Comparison of ENCODE assay signal across 29 mouse cellular contexts in the genomic region with DNA sequence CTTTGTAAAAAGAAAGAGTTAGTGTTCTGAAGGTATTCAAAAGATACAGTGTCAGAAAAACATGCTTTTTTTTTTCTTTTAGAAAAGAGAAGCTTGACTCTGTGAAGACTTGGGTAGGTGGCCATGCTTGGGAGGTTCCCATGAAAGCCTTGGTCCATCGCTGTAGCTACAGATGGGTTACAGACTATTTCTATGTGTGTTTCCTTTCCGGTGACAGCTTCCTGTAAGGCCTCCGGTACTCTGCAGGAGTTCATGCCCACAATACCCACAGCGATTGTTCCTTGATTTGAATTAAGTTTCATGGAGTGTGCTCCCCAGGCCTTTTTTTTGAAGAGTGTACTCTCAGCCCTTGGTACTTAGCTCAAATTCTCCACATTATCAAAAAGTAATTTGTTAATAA.
DNase-seq lines count a peak whose midpoint lies in the region; ATAC-seq and TF ChIP-seq lines count a peak whose summit lies in the region.
"Had no signal": no experiment of that assay in that cellular context is flagged by ENCODE, and none has a peak within 500 bp of the region (broad histone marks: within the 10 kb centered on the region; RNA-seq: fewer than 3 reads in every experiment).

No protein-coding gene starts in this region.

- 73% methylated on average over 4 of the region's 4 CpGs for WGBS in lung, postnatal 0 days

- TF ChIP-seq EP300 in lung, postnatal 0 days (IDR thresholded peaks at IDR 0.05), result no peak

- no peak overlapping the region for H3K4me2 ChIP-seq in lung, postnatal 0 days (replicated peaks; ENCODE audit: low read depth, low read length)
- H3K4me2 ChIP-seq: forebrain, embryonic 13.5 days; heart, embryonic 11.5 days; hindbrain, embryonic 14.5 days; limb, embryonic 12.5 days; liver, embryonic 15.5 days; lung, embryonic 14.5 days; midbrain, embryonic 12.5 days; neural tube, embryonic 13.5 days had no signal

- H3K36me3 ChIP-seq in lung, postnatal 0 days (ENCODE audit: insufficient read depth, low read length), result no peaks in the 10 kb centered on the region
- H3K36me3 ChIP-seq: limb, embryonic 12.5 days; liver, embryonic 15.5 days; midbrain, embryonic 12.5 days; neural tube, embryonic 13.5 days had no signal

- peak; percentile 16 for DNase-seq in lung, postnatal 25 days (ENCODE audit: low spot score)
- no peak for DNase-seq in lung, postnatal 0 days (ENCODE audit: low spot score)
- peak; percentile 82 for DNase-seq in 416B (ENCODE audit: low read depth)
- peak; percentile 78 to 79 for DNase-seq in spleen, postnatal 36 days (ENCODE audit: low spot score in 2 of 2)
- DNase-seq in embryo, embryonic 10.5 days (ENCODE audit: low spot score), result no peak
- DNase-seq in kidney, postnatal 25 days, result no peak
- DNase-seq: adrenal gland, adult 2 months; adrenal gland, postnatal 36 days; cerebellum, adult 2 months; cerebellum, postnatal 14 days; gastrocnemius, postnatal 25 days; heart, adult 18-20 months; heart, postnatal 36 days; kidney, adult 9 months; kidney, postnatal 10 days; lung, embryonic 14.5 days had no signal

- H3K4me1 ChIP-seq in lung, postnatal 0 days (ENCODE audit: insufficient read depth, low read depth, low read length), result no peaks in the 10 kb centered on the region
- H3K4me1 ChIP-seq: limb, embryonic 12.5 days; liver, embryonic 15.5 days had no signal

- no peak for ATAC-seq in lung, postnatal 0 days
- peak; percentile 92 for ATAC-seq in common myeloid progenitor, adult 5-6 weeks (replicated peaks; ENCODE audit: low read depth, poor library complexity, severe bottlenecking)
- ATAC-seq: activated CD4-positive, CD25-positive, alpha-beta regulatory T cell, adult 4 months; forebrain, embryonic 13.5 days; intestine, postnatal 0 days had no signal

- no peaks in the 10 kb centered on the region for H3K9me3 ChIP-seq in lung, postnatal 0 days (ENCODE audit: low read length)
- H3K9me3 ChIP-seq: forebrain, embryonic 13.5 days; limb, embryonic 12.5 days; liver, embryonic 15.5 days; midbrain, embryonic 12.5 days; neural tube, embryonic 13.5 days had no signal

- no peak for TF ChIP-seq CTCF in lung, postnatal 0 days (IDR thresholded peaks at IDR 0.05)

- no peak overlapping the region for H3K4me3 ChIP-seq in lung, postnatal 0 days (ENCODE audit: low read depth, low read length)
- H3K4me3 ChIP-seq: forebrain, embryonic 13.5 days; left cerebral cortex, adult 2 months; limb, embryonic 12.5 days; liver, embryonic 15.5 days; midbrain, embryonic 12.5 days; myocyte; neural tube, embryonic 13.5 days had no signal

- no peak overlapping the region for H3K9ac ChIP-seq in lung, postnatal 0 days (replicated peaks; ENCODE audit: low read depth)
- H3K9ac ChIP-seq: forebrain, embryonic 13.5 days; hindbrain, embryonic 14.5 days; limb, embryonic 12.5 days; liver, embryonic 15.5 days; lung, embryonic 14.5 days; midbrain, embryonic 12.5 days; neural tube, embryonic 13.5 days had no signal

- H3K27ac ChIP-seq in lung, postnatal 0 days (ENCODE audit: low read length), result no peak overlapping the region
- H3K27ac ChIP-seq: forebrain, embryonic 13.5 days; hindbrain, embryonic 14.5 days; left cerebral cortex, adult 2 months; limb, embryonic 12.5 days; liver, embryonic 15.5 days; macrophage; midbrain, embryonic 12.5 days; neural tube, embryonic 13.5 days had no signal

- H3K27me3 ChIP-seq in lung, postnatal 0 days (replicated peaks; ENCODE audit: insufficient read depth, low read length), result no peaks in the 10 kb centered on the region
- H3K27me3 ChIP-seq: forebrain, embryonic 13.5 days; limb, embryonic 12.5 days; liver, embryonic 15.5 days; midbrain, embryonic 12.5 days; neural tube, embryonic 13.5 days had no signal

Comparison
In these comparisons a context has a peak if more than half of its experiments do, and no peak if none do; other contexts are left out.
1. DNase-seq: peak in lung, postnatal 25 days (single experiment), 416B (single experiment) and spleen, postnatal 36 days (2 of 2); none in lung, postnatal 0 days (single experiment), embryo, embryonic 10.5 days (single experiment) and kidney, postnatal 25 days (0 of 2).